In the genomic region with DNA sequence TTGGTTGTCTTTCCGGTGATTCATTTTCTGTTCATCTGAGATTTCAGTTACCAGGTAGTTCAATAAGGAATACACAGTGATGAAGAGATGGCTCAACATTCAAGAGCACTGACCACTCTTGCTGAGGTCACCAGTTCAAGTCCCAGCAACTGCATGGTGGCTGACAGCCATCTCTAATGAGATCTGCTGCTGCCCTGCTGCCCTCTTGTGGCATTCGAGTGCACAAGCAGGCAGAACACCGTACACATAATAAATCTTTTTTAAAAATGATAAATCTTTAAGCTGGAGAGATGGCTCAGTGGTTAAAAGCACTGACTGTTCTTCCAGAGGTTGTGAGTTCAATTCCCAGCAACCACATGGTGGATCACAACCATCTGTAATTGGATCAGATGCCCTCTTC, we compare ENCODE assay signal across 9 mouse cellular contexts. TPM values are rescaled to one million over a fixed set of nuclear protein-coding genes. Genes with fewer than 3 reads are reported as not detected.
DNase-seq lines count a peak whose midpoint lies in the region; ATAC-seq lines count a peak whose summit lies in the region.
"Had no signal": no experiment of that assay in that cellular context is flagged by ENCODE, and none has a peak within 500 bp of the region (broad histone marks: within the 10 kb centered on the region; RNA-seq: fewer than 3 reads in every experiment).

No protein-coding gene starts in this region.

- H3K4me3 ChIP-seq in embryonic facial prominence, embryonic 11.5 days (ENCODE audit: low read depth, low read length): no peak overlapping the region
- no peak overlapping the region for H3K4me3 ChIP-seq in embryonic facial prominence, embryonic 10.5 days
- no peak overlapping the region for H3K4me3 ChIP-seq in limb, embryonic 11.5 days (ENCODE audit: low read depth, low read length)
- H3K4me3 ChIP-seq: heart, embryonic 13.5 days had no signal

- DNase-seq in embryonic facial prominence, embryonic 11.5 days (ENCODE audit: low spot score): peak; percentile 29
- DNase-seq in embryonic facial prominence, embryonic 10.5 days (ENCODE audit: low spot score): no peak
- peak; percentile 41 for DNase-seq in 3134 (ENCODE audit: extremely low read depth, insufficient read length, low spot score)
- peak; percentile 34 for DNase-seq in adrenal gland, postnatal 10 days
- DNase-seq in limb, embryonic 11.5 days (ENCODE audit: low spot score): peak; percentile 30
- peak; percentile 8 to 39 for DNase-seq in spleen, postnatal 36 days (ENCODE audit: low spot score in 2 of 2)
- no peak for DNase-seq in urinary bladder, postnatal 14 days (ENCODE audit: low spot score)
- no peak for DNase-seq in right cerebral cortex, postnatal 36 days (ENCODE audit: low spot score in 2 of 2)

- no peaks in the 10 kb centered on the region for H3K27me3 ChIP-seq in embryonic facial prominence, embryonic 11.5 days (ENCODE audit: control insufficient read depth, insufficient read depth, low read length)
- no peaks in the 10 kb centered on the region for H3K27me3 ChIP-seq in embryonic facial prominence, embryonic 10.5 days (replicated peaks; ENCODE audit: low read depth, poor library complexity, severe bottlenecking)
- no peaks in the 10 kb centered on the region for H3K27me3 ChIP-seq in limb, embryonic 11.5 days (ENCODE audit: control insufficient read depth, insufficient read depth, low read length)

- H3K27ac ChIP-seq in embryonic facial prominence, embryonic 11.5 days (replicated peaks; ENCODE audit: low read depth, low read length): no peak overlapping the region
- H3K27ac ChIP-seq in embryonic facial prominence, embryonic 10.5 days (replicated peaks): no peak overlapping the region
- no peak overlapping the region for H3K27ac ChIP-seq in limb, embryonic 11.5 days (replicated peaks; ENCODE audit: low read depth, low read length)
- H3K27ac ChIP-seq: heart, embryonic 13.5 days had no signal

- no peaks in the 10 kb centered on the region for H3K9me3 ChIP-seq in embryonic facial prominence, embryonic 11.5 days (replicated peaks; ENCODE audit: control insufficient read depth, low read length)
- no peaks in the 10 kb centered on the region for H3K9me3 ChIP-seq in embryonic facial prominence, embryonic 10.5 days
- no peaks in the 10 kb centered on the region for H3K9me3 ChIP-seq in limb, embryonic 11.5 days (ENCODE audit: control insufficient read depth, low read length)
- H3K9me3 ChIP-seq: heart, embryonic 13.5 days had no signal

- H3K4me2 ChIP-seq in embryonic facial prominence, embryonic 11.5 days (ENCODE audit: low read depth, low read length): no peak overlapping the region
- H3K4me2 ChIP-seq in limb, embryonic 11.5 days (ENCODE audit: low read depth, severe bottlenecking): no peak overlapping the region
- H3K4me2 ChIP-seq: heart, embryonic 13.5 days had no signal

- no peak for ATAC-seq in embryonic facial prominence, embryonic 11.5 days (replicated peaks; ENCODE audit: insufficient number of reproducible peaks, low FRiP score, low TSS enrichment, low read depth)
- no peak for ATAC-seq in limb, embryonic 11.5 days (ENCODE audit: insufficient number of reproducible peaks, low FRiP score, low TSS enrichment, low read depth)

- H3K9ac ChIP-seq in embryonic facial prominence, embryonic 11.5 days (replicated peaks; ENCODE audit: low read length): no peak overlapping the region
- H3K9ac ChIP-seq in limb, embryonic 11.5 days (ENCODE audit: low read length): no peak overlapping the region
- H3K9ac ChIP-seq: heart, embryonic 13.5 days had no signal

- WGBS in embryonic facial prominence, embryonic 11.5 days: 61% methylated on average over 3 of the region's 3 CpGs
- WGBS in embryonic facial prominence, embryonic 10.5 days: 62% methylated on average over 3 of the region's 3 CpGs
- WGBS in limb, embryonic 11.5 days: 63% methylated on average over 3 of the region's 3 CpGs

- H3K4me1 ChIP-seq in embryonic facial prominence, embryonic 11.5 days (ENCODE audit: control insufficient read depth, insufficient read depth, low read length): no peaks in the 10 kb centered on the region
- H3K4me1 ChIP-seq in embryonic facial prominence, embryonic 10.5 days: no peaks in the 10 kb centered on the region
- H3K4me1 ChIP-seq in limb, embryonic 11.5 days (ENCODE audit: control insufficient read depth, insufficient read depth, low read length): no peaks in the 10 kb centered on the region
- H3K4me1 ChIP-seq: heart, embryonic 13.5 days had no signal

- no peaks in the 10 kb centered on the region; the same call in 1 of the 2 replicates for H3K36me3 ChIP-seq in embryonic facial prominence, embryonic 11.5 days (replicated peaks; ENCODE audit: control insufficient read depth, insufficient read depth, low read depth, low read length)
- no peaks in the 10 kb centered on the region for H3K36me3 ChIP-seq in embryonic facial prominence, embryonic 10.5 days (replicated peaks)
- H3K36me3 ChIP-seq in limb, embryonic 11.5 days (ENCODE audit: control insufficient read depth, insufficient read depth, low read length): no peaks in the 10 kb centered on the region
- H3K36me3 ChIP-seq: heart, embryonic 13.5 days had no signal

RNA-seq across cellular contexts. Expression of a gene that starts 6.6 kb away (rescaled TPM):
- 68.2 and 74.6 TPM in 2 replicates for polyA plus RNA-seq in embryonic facial prominence, embryonic 11.5 days (2014; fragmentation: Nextera tagmentation; extraction: Ambion mirVana)
- polyA plus RNA-seq in embryonic facial prominence, embryonic 10.5 days (2016; fragmentation: Nextera tagmentation; extraction: Ambion mirVana): 53.2 and 55.4 TPM in 2 replicates
- total RNA-seq in adrenal gland, postnatal 10 days (2021): 10 to 100 TPM; 24.9 to 26.8 TPM
- polyA plus RNA-seq in limb, embryonic 11.5 days (2014; fragmentation: Nextera tagmentation; extraction: Ambion mirVana): 66.2 and 67.3 TPM in 2 replicates

RNA-seq across cellular contexts. Expression of a gene that starts 23.9 kb away (rescaled TPM):
- 0.54 and 0.79 TPM in 2 replicates for polyA plus RNA-seq in embryonic facial prominence, embryonic 11.5 days (2014; fragmentation: Nextera tagmentation; extraction: Ambion mirVana)
- 0.30 and 0.57 TPM in 2 replicates for polyA plus RNA-seq in embryonic facial prominence, embryonic 10.5 days (2016; fragmentation: Nextera tagmentation; extraction: Ambion mirVana)
- under 1 TPM in 1 of 2 experiments, not detected in 1; 0.24 TPM for total RNA-seq in adrenal gland, postnatal 10 days (2021)
- 0.12 and 0.37 TPM in 2 replicates for polyA plus RNA-seq in limb, embryonic 11.5 days (2014; fragmentation: Nextera tagmentation; extraction: Ambion mirVana)

RNA-seq across cellular contexts. Expression of a gene that starts 26.0 kb away (rescaled TPM):
- 27.8 and 29.9 TPM in 2 replicates for polyA plus RNA-seq in embryonic facial prominence, embryonic 11.5 days (2014; fragmentation: Nextera tagmentation; extraction: Ambion mirVana)
- 27.1 and 28.6 TPM in 2 replicates for polyA plus RNA-seq in embryonic facial prominence, embryonic 10.5 days (2016; fragmentation: Nextera tagmentation; extraction: Ambion mirVana)
- total RNA-seq in adrenal gland, postnatal 10 days (2021): 10 to 100 TPM; 24.5 to 25.7 TPM
- 33.7 and 37.2 TPM in 2 replicates for polyA plus RNA-seq in limb, embryonic 11.5 days (2014; fragmentation: Nextera tagmentation; extraction: Ambion mirVana)

RNA-seq across cellular contexts. Expression of a gene that starts 26.0 kb away (rescaled TPM):
- polyA plus RNA-seq in embryonic facial prominence, embryonic 11.5 days (2014; fragmentation: Nextera tagmentation; extraction: Ambion mirVana): 10.1 and 10.2 TPM in 2 replicates
- 10.8 TPM in 2 replicates for polyA plus RNA-seq in embryonic facial prominence, embryonic 10.5 days (2016; fragmentation: Nextera tagmentation; extraction: Ambion mirVana)
- total RNA-seq in adrenal gland, postnatal 10 days (2021): 10 to 100 TPM in 1 of 2 experiments, 1 to 10 TPM in 1; 6.3 to 10.9 TPM
- 10.0 and 10.4 TPM in 2 replicates for polyA plus RNA-seq in limb, embryonic 11.5 days (2014; fragmentation: Nextera tagmentation; extraction: Ambion mirVana)

RNA-seq across cellular contexts. Expression of a gene that starts 27.4 kb away (rescaled TPM):
- 128 and 157 TPM in 2 replicates for polyA plus RNA-seq in embryonic facial prominence, embryonic 11.5 days (2014; fragmentation: Nextera tagmentation; extraction: Ambion mirVana)
- 143 and 146 TPM in 2 replicates for polyA plus RNA-seq in embryonic facial prominence, embryonic 10.5 days (2016; fragmentation: Nextera tagmentation; extraction: Ambion mirVana)
- total RNA-seq in adrenal gland, postnatal 10 days (2021): 10 to 100 TPM; 29.1 to 39.9 TPM
- 122 and 124 TPM in 2 replicates for polyA plus RNA-seq in limb, embryonic 11.5 days (2014; fragmentation: Nextera tagmentation; extraction: Ambion mirVana)

Comparison
In these comparisons a context has a peak if more than half of its experiments do, and no peak if none do; other contexts are left out.
1. DNase-seq: peak in embryonic facial prominence, embryonic 11.5 days (single experiment), 3134 (single experiment), adrenal gland, postnatal 10 days (single experiment), limb, embryonic 11.5 days (single experiment) and spleen, postnatal 36 days (2 of 2); none in embryonic facial prominence, embryonic 10.5 days (single experiment), urinary bladder, postnatal 14 days (single experiment) and right cerebral cortex, postnatal 36 days (0 of 2).